Mouse (Mus musculus) olfactory bulb, adult 2 months (tissue): Measurements from ENCODE around the gene Phf5a.

Experiments used
- CTCF ChIP-seq: fragments of 200-500 bp; IDR thresholded peaks from 2 replicates; pipeline ENCODE4 v1.5.1; 2012; ENCODE audit warnings: low read depth, mild to moderate bottlenecking, low read length, moderate library complexity; ENCODE audit not compliant: insufficient read depth
- POLR2A ChIP-seq: fragments of 200-500 bp; IDR thresholded peaks from 2 replicates; pipeline ENCODE4 v1.6.1; 2012; ENCODE audit warnings: mild to moderate bottlenecking, low read depth, low read length, moderate library complexity; ENCODE audit not compliant: insufficient read depth

- TF ChIP-seq CTCF (no peak), POLR2A (no peak)
These were observed 18.6 kb downstream of the Phf5a start for GRCm38 (mm10) chr15:81853081-81853480.
